Mouse (Mus musculus) urinary bladder, postnatal 14 days (tissue): ENCODE data around the gene Olfr951.

Source experiments
- DNase-seq: peaks from one replicate; pipeline ENCODE4 v3.0.0; 2021; ENCODE audit warnings: low spot score

Gene Olfr951

DNA sequence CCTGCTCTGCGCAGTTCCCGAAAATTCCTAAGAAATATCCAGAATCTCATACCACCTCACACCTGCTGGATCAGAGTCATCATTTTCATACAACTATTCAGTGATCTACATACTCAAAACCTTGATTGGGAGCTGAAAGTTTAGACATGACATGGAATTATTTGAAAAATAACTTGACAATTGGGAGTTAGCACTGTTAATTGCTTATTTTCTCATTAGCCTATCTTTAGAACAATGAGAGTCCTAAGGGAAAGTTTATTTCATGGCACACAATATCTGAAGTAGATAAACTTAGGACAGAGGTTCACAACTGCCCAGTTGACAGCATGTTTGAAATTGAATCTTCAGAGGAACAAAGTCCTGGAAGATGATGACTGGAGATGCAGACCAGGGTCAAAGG is at the start of gene Olfr951:
TSS of gene Olfr951 (plus strand) at position 301 of the 400 bp plus-strand sequence.
- DNase-seq = no peak

GRCm38 (mm10) chr9:39427048-39427447 is 39.8 kb downstream of the Olfr951 start, which contains the start of gene Olfr952:
Gene Olfr952, minus strand, starts transcription at chr9:39427148.
- DNase-seq = no peak
